Mouse (Mus musculus) Patski (cell line): ENCODE data around the gene Nbl1. TPM values are rescaled to one million over a fixed set of nuclear protein-coding genes. Genes with fewer than 3 reads are reported as not detected.

Experiments
- ATAC-seq: fragments of 100-300 bp; one replicate; pipeline ENCODE4 v1.8.0; 2021
- CTCF ChIA-PET: fragments of 350-600 bp; sonication (Branson Sonifier 250); formaldehyde crosslinking; loops from one replicate; lab custom pipeline; 2022; ENCODE audit warnings: inconsistent platforms; lab: Charles Lee
- POLR2A ChIA-PET: fragments of 350-600 bp; sonication (Branson Sonifier 250); formaldehyde crosslinking; loops from one replicate; lab custom pipeline; 2022; ENCODE audit warnings: antibody characterized with exemption, inconsistent platforms; lab: Charles Lee
- DNase-seq: peaks from one replicate; pipeline ENCODE4 v3.0.0-alpha.2; 2011; ENCODE audit warnings: low read depth, low spot score
- H3K27me3 ChIP-seq: fragments of 371-371 bp; one replicate; pipeline ENCODE4 v1.5.1; 2021
- CTCF ChIP-seq: fragments of 100-300 bp; IDR thresholded peaks from one replicate; pipeline ENCODE4 v1.5.1; 2021
- in situ Hi-C: fragments of 300-500 bp; cut with MboI; formaldehyde crosslinking; loops from 3 replicates; pipeline ENCODE4 v1.11.1; 2018; ENCODE audit warnings: low pct_unique_long_range_greater_than_20kb, mixed read lengths
- polyA plus RNA-seq: library from polyadenylated mRNA; unstranded; gene quantifications from one replicate; pipeline ENCODE4 v1.2.3, GENCODE M21; 2021

Gene Nbl1
- polyA plus RNA-seq, 1 experiment from 2014 or later, result 55.7 TPM

DNA sequence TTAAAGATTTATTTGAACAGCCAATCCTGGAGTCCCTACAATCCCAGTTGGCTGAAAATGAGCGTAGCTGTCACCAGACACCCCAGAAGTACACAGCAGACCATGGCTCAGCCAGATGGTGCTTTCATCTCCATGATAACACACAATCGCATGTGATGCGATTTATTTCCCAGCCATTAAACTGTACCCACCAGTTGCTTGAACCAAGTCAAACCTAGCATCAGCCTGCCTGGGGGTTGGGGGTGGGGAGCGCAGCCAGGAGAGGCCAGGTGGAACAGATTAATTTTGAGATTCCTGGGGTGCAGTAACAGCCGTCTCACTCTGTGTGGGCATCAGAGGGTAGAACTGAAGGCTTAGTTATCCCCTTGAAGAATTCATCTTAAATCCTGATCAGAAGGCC is 46.4 kb downstream of the Nbl1 start:
- in situ Hi-C loops, result no loop called here
- no peaks in the 10 kb centered on the region for H3K27me3 ChIP-seq
- CTCF ChIA-PET, result no interaction called here
- POLR2A ChIA-PET, result no interaction called here
- no peak for TF ChIP-seq CTCF
- ATAC-seq, result no peak
- no peak for DNase-seq

DNA sequence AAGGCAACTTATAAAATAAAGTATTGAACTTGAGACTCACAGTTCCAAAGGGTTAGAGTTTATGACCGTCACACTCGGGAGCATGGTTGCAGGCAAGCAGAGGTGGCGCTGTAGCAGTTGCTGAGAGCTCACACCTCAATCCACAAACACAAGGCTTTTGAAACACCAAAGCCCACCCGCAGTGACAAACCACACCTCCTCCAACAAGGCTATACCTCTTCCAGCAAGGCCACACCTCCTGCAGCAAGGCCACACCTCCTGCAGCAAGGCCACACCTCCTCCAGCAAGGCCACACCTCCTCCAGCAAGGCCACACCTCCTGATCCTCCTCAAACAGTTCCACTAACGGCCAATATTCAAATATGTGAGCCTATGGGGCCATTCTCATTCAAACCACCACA is 48.2 kb downstream of the Nbl1 start:
- H3K27me3 ChIP-seq, result no peaks in the 10 kb centered on the region
- DNase-seq (no peak), ATAC-seq (no peak)
- in situ Hi-C loops, result no loop called here
- POLR2A ChIA-PET, result no interaction called here
- no peak for TF ChIP-seq CTCF
- CTCF ChIA-PET, result no interaction called here

DNA sequence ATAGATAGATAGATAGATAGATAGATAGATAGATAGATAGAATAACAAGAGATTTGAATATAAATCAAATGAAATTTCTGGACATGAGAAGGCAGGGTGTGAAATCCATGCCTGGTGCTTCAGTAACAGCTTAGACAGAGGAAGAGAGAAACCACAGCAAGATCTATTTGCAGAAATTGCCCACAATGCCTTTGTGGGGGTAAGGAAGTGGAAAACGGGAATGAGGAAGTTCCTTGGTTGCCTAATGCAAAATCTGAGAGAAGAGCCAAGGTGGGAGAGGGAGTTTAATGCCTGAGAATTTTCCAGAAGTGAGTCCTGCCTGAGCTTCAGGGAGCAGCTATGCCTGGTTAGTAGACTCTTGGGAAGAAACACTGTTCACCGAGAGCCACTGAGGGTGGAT is 49.2 kb downstream of the Nbl1 start:
- no peak for DNase-seq
- in situ Hi-C loops, result no loop called here
- no peak for TF ChIP-seq CTCF
- ATAC-seq, result no peak
- POLR2A ChIA-PET, result no interaction called here
- no peaks in the 10 kb centered on the region for H3K27me3 ChIP-seq
- CTCF ChIA-PET, result no interaction called here

DNA sequence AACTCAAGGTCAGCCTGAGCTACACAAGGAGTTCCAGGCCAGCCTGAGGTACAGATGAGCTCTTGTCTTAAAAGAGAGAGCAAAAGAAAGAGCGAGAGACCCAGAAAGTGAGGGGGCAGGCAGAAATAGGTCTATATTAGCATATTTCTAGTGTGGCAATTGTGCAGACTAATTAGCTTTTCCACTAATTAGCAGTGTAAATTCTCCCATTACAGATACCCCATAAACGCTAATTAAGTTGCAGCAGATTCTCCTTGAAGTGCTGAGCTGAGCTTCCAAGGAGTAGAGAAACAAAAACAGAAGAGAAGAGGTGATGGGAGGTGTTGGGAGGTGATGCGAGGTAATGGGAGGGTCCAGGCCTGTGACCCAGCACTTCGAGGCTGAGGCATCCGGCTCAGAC is 50.2 kb downstream of the Nbl1 start:
- DNase-seq (no peak), ATAC-seq (no peak)
- CTCF ChIA-PET, result no interaction called here
- no peaks in the 10 kb centered on the region for H3K27me3 ChIP-seq
- no peak for TF ChIP-seq CTCF
- POLR2A ChIA-PET, result interaction anchor here (0.6 kb wide), 1 partner anchor 397 kb away, joined by 10 read pairs; no protein-coding TSS in a partner anchor
- in situ Hi-C loops, result no loop called here

DNA sequence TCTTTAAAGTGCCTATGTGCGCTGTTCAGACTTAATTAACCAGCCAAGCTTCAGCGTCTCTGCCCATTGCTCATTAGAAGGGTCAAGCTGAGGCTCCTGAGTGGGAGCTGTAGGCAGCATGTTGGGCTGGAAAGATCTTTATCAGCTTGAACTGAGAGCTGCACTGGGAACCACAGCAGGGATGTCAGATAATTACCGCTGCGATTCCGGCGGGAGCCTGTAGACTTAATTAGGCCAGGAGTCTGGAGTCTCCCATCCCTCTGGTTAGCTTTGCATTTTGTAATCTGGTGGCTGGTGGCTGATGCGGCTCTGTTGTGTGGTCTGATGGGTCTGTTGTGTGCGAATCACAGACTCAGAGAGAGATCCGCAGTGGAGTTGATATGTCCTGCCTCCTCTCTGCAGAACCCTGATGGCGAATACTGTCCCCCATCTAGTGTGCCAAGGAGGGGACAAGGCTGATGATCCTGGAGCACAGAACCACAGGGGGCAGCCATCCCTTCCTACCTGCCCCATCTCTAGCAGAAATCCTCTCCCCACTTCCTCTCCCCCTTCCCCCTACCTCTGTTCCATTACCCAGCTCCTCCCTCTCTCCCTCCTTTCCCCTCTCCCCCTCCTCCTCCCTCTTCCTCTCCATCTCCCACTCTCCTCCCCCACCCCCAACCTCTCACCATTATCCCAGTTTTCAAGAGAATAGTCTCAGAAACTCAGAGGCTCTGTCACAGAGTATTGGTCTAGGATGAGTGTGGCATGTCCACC is 52.5 kb downstream of the Nbl1 start:
- DNase-seq, result no peak
- ChIA-PET CTCF (no interaction called here), POLR2A (no interaction called here)
- no peak for ATAC-seq
- in situ Hi-C loops, result no loop called here
- no peak for TF ChIP-seq CTCF
- no peaks in the 10 kb centered on the region for H3K27me3 ChIP-seq

DNA sequence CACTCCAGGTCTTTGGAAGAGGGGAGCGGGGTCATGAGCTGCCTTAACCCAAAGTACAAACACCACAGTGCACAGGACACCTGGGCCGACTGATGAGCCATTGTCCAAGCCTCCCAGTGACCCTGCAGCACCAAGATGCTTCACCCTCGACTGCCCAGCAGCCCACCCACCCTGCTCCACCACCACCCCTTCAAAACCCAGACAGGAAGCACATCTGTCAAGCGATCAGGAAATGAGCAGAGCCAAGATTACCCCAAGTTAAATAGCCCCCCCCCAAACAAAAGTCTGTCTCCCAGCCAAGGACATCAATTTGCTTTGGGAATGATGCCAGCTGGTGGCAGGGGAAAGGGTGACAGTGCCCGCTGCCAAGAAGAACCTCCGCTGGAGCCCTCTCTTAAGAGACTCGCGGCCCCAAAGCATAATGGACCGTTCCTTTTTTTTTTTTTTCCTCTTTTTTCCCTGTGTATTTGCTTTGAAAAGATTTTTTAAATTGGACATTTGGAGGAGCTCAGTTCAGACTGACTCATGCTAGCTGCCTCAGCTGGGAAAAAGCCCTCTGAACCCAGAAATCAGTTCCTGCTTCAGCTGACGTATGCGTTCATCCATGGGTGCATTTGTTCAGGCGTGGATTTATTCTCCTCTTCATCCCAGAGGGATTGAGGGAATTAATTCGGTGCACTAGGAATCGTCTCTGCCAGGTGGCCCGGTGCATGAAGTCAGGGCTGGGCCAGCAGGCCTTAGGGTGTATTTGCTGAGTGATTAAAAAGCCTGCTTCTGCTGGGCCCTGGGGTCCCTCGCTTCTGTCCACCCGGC is 54.8 kb downstream of the Nbl1 start:
- in situ Hi-C loops, result no loop called here
- ChIA-PET CTCF (no interaction called here), POLR2A (interaction anchor here (0.6 kb wide), 1 partner anchor 112 kb away, joined by 3 read pairs; no protein-coding TSS in a partner anchor)
- no peak for TF ChIP-seq CTCF
- no peak for DNase-seq
- ATAC-seq, result no peak
- no peaks in the 10 kb centered on the region for H3K27me3 ChIP-seq

DNA sequence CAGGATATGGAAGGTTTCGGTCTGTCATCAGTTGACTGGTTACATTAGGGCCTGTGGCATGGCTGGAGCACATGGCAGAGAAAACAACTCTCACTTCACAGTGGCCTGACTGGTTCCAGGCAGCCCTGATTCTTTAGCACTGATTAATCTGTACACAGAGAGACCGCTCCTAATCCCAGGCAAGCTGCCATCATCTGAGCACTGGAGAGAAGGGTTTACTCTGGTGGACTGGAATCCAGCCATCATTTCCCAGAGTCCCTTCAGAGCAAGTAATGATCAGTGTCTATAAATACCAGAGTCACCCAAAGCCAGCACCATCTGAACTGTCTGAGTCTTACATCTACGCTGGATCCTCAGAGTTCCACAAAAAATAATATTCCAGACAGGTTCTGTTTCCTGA is 57.0 kb downstream of the Nbl1 start:
- no peaks in the 10 kb centered on the region for H3K27me3 ChIP-seq
- in situ Hi-C loops, result no loop called here

DNA sequence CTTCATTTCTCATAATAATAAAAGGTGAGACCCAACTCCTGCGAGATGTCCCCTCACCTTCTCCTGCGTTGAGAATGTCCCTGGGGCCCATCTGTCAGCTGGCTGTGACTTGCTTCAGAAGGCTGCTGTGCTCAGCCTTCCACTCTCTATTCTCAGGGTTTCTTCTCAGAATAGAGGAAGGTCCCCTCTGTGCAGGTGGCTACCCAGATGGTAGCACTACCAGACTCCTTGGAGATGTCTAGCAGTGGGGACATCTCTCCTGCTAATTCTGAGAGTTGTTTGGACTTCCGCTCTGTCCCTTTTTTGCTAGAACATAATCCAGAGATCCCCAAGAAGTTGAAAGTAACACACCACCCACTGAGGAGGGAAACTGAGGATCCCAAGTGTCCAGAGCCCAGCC is 57.9 kb downstream of the Nbl1 start:
- ChIA-PET POLR2A (no interaction called here), CTCF (no interaction called here)
- no peak for TF ChIP-seq CTCF
- ATAC-seq (no peak), DNase-seq (no peak)
- in situ Hi-C loops, result no loop called here
- no peaks in the 10 kb centered on the region for H3K27me3 ChIP-seq

More for the DNA sequence above, 57.0 kb downstream of the Nbl1 start:
- no peak for DNase-seq
- TF ChIP-seq CTCF, result no peak
- ChIA-PET POLR2A (no interaction called here), CTCF (no interaction called here)
- ATAC-seq, result no peak

DNA sequence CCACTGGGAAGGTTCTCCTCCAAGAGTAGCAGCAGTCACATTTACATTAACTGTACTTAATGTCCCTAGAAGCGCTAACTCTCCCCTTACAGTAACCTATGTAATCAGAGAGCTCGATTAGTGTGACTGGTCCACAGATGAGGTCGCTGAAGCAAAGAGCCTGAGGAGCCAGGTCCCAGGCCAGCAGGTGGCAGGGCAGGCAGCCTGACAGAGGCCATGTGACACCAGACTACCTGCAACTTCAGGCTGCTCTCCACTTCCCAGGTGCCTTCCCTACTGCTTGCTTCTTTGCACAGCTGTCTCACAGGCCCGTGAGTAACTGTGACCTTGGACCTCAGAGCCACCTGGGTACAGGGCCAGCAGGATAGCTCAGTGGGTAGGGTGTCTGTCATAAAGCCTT is 58.3 kb downstream of the Nbl1 start:
- ATAC-seq (no peak), DNase-seq (no peak)
- no peak for TF ChIP-seq CTCF
- H3K27me3 ChIP-seq, result no peaks in the 10 kb centered on the region
- in situ Hi-C loops, result no loop called here
- CTCF ChIA-PET, result no interaction called here
- POLR2A ChIA-PET, result no interaction called here

DNA sequence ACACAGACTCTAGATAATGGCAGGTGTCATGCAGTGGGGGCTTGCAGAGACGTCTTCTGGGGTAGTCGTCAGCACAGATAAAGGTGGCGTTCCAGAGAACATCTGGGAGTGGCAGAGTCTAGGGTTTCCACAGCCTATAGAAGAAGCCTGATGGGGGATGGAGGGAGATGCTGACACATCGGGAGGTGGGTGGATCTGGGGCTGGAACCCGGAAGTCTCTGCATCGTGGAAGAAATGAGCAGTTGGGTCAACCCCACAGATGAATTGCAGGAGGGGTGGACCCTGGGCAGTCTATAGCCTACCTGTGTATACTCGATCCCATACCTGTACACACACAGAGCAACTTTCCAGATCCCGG is 58.8 kb downstream of the Nbl1 start:
- ChIA-PET CTCF (no interaction called here), POLR2A (no interaction called here)
- DNase-seq (no peak), ATAC-seq (no peak)
- no peaks in the 10 kb centered on the region for H3K27me3 ChIP-seq
- TF ChIP-seq CTCF, result no peak
- in situ Hi-C loops, result no loop called here

DNA sequence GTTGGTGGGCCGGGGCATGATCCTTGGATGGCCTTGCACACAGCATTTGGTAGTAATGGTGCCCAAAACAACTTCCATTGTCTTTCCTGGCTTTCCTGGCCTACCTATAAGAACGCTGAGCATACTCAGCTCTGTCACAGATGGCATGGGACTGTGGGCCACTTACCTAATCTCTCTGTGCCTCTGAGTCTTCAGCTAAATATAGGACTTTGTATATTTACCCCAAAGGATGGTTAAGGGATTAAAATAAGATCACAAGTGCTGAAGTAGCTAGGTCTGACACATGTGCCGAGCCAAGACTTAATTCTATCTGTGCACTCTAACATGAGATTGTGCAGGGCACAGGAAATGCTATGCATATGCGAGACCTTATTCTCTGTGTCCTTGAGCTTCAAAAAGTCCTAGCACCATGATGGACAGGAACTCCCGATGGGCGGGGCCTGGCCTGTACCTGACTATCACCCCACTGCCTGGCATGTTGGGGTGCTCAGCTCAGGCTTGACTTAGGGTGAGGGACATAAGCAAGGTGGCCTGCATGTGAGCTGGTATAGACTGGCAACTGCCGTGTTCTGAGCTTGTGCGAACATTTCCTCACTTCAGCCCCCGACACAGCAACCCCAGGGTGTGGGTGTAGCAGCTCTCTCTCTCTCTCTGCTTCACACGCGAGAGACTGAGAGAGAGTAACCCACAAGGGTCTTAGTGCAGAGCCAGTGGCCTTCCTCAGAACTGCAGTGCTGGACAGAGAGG is 59.4 kb downstream of the Nbl1 start:
- in situ Hi-C loops, result no loop called here
- ChIA-PET CTCF (no interaction called here), POLR2A (no interaction called here)
- TF ChIP-seq CTCF, result no peak
- ATAC-seq (no peak), DNase-seq (no peak)
- no peaks in the 10 kb centered on the region for H3K27me3 ChIP-seq
